Mouse (Mus musculus): ENCODE data around the gene Inmt.

- TF ChIP-seq EP300 (IDR thresholded peaks at IDR 0.05; ENCODE audit: low read depth) (no peak), CTCF (IDR thresholded peaks at IDR 0.05; ENCODE audit: low read depth) (no peak)
These were observed 898 bp downstream of the Inmt start for GRCm38 (mm10) chr6:55173941-55174349.
